Mouse (Mus musculus): ENCODE measurements at regions not wholly inside any gene's neighbourhood (a gene's known extent, or its start where the extent isn't known, plus 50 kb on each side); places are given as distances from the start of the nearest gene placed in this dataset.

DNA sequence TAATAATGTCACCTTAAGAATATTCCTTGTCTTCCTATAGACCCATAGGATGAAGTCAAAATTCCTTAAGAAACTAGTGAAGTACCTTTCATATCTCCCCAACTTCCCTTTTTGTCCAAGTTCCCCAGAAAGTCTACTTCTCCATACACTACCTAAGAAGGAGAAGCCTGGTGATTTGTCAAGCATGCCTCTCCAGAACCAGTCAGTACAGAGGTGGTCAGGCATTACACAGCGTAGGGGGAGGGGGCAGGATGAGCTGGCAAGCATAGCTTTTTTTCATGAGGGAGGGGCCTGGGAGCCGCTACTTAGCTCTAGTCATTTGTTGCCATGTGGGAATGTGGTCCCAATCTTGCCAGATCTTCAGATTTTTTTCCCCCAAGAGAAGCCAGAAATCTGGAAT is 54.0 kb upstream of the Satb2 start:
- no peak for DNase-seq (ENCODE audit: low spot score in 2 of 2)

DNA sequence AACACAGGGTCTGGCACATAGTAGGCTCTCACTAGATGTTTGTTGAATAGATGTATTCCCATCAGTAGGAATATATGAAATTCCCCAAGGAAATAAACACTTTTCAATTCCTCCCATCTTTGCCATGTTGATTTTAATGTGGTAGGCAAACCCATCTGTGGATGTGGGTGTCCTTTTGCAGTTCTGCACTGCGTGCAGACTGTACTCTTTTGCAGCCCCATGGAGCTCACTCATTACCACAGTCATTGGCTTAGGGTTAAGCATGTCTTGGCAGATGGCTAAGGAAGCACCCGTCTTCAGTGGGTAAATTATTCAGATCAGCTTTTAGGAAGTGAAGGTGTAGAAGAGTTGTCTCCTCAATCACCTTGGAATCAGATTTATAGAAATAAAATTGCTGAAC is 54.8 kb upstream of the Satb2 start:
- no peak for DNase-seq (ENCODE audit: low spot score in 2 of 2)

DNA sequence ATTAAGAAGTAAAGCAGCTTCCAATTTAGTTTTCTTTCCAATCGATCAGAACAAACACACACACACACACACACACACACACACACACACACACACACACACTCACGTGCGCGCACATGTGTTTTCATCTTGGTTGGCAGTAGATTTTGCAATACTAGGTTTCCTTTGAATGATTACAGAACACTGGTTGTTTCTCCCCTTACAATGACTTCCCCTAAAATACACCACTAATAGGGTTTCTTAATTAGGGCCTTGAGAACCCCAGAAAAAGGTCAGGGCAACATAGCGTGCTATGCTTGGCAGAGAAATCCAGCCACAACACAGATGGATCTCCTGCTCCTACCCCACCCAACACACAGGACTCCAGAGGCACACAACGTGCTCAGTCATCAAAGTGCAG is 56.0 kb upstream of the Satb2 start:
- no peak for DNase-seq (ENCODE audit: low spot score in 2 of 2)

DNA sequence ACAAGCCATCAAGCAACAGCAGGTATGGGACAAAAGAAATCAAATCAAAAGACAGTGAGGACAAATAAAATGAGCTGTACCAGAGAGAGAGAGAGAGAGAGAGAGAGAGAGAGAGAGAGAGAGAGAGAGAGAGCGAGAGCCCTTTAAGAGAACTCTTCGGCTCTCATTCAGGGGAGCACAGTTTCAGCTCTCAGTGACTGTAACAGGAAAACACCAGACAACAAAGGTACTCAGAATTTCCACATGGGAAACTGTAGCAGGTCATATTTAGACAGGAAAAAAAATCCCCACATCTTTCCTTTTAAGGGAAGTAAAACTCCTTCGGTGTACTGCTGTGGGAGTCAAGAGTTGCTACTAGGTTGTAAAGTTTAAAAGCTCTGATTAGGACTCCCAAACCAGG is 57.9 kb upstream of the Satb2 start:
- DNase-seq (ENCODE audit: low spot score in 2 of 2), result no peak

DNA sequence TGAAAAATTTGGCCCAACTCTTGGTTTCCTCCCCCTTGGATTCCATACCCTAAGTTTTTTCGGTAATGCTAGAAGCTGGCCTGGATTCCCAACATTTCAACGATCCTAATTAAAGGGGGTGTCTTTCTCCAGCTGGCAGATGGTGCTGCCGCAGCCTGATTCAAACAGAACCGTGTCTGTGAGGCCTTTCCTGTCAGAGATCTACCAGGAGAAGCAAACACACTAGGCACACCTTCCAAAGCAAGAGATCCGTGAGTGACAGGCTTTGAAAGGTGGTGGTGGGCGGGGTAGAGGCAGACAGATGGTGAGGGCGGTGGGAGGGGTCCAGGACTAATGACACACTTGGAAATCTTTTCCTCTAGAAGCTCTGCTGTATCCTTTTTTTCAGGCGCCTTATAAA is 61.8 kb upstream of the Satb2 start:
- DNase-seq (ENCODE audit: low spot score in 2 of 2), result peak in 1 of 2 experiments; percentile 10

DNA sequence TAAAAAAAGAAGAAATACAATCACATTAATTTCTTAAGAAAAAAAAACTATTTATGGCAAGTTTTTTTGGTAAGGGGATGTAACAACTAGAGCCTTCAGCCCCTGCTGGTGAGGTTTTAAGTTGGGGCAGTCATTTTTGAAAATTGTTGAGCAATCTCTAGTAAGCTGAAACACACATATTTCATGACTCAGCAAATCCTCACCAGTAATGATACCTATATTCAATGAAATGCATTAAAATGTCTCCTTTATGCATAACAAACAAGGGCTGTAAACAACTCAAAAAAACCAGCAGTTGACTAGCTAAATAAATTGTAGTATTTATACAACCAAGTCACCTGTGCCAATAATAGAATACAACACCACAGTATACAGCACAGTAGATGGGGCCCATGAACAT is 63.1 kb upstream of the Satb2 start:
- DNase-seq (ENCODE audit: low spot score in 2 of 2), result no peak

DNA sequence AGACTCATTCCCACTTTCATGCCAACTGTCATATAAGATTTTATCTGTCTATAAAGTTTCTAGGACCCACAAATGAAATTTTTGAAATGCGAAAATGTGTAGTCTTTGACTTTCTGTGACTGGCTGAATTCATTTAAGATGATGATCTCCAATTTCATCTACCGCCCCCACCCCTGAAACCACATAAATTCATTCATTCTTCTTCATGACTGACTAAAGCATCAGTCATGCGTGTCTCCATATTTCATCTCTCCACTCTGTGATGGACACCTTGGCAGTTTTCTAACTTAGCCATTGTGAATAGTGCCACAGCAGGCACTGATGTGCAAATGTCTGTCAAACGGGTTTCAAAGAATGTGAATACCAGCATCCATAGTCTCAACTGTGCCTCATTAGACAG is 75.4 kb upstream of the Satb2 start:
- no peak for DNase-seq (ENCODE audit: low spot score in 2 of 2)

DNA sequence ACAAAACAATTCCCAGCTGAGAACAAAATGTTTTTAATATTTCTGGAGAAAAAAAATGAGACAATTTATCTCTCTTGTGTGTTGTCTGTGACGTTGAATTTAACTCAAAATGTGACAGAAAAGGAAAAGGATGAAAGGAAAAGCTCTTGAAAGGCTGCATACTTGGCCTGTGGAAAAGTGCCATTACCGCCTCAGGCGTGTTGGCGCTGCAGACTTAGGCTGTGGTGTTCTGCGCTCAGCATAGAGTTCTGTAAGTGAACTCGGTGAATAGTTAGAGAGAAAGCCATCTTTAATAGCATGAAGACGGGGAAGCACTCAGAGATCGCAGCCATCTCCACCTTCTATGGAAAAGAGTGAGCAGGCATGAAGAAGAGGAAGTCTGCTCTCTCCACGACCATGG is 77.5 kb upstream of the Satb2 start:
- no peak for DNase-seq (ENCODE audit: low spot score in 2 of 2)

DNA sequence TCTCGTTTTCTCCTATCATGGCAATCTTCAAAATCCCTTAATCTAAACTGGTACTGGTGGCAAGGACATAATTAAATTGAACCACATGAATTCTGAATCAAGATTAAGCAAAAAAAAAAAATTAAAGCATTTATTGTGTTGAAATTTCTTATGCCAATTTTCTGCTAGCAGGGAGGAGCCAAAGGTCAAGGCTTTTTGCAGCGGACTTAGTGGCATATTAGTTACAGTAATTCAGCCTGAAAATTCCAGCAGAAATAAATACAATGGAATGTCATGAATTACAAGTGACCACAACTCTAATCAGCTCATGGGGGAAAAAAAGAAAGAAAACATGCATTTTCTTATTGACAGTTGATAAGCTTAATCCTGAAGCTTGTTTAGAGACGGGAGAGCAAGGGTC is 80.8 kb upstream of the Satb2 start:
- no peak for DNase-seq (ENCODE audit: low spot score in 2 of 2)

DNA sequence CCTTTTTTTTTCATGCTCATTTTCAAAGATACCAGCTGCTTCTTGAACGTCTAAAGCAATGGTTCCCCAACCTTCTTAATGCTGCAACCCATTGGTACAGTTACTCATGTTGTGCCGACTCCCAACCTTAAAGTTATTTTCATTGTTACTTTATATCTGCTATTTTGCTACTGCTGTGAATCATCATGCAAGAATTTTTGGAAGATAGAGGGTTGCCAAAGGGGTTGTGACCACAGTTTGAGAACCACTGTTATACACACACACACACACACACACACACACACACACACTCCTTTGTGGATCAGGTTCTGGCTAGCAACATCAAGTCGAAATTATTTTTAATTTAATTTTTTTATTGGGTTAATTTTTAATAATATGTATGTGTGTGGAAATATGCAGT is 96.8 kb upstream of the Satb2 start:
- no peak for DNase-seq (ENCODE audit: low spot score in 2 of 2)

DNA sequence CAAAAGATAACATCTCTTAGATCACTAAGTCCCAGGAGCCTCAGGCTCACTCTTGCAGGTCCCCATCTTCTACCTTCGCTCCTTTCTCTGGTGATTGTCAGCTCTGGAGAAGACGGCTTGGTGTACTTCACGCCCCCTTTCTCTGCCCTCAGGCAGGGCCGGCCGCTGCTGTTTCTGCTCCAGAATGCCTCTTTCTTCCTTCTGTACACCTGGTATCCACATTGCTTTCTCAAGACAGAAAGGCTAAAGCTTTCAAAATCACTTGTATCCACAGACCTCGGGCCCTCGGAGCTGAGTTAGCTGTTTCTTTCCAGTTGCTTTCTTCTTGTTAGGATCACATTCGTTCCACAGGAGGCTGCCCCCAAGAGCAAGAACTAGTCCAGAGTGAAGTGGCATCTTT is 98.2 kb upstream of the Satb2 start:
- no peak for DNase-seq (ENCODE audit: low spot score in 2 of 2)

DNA sequence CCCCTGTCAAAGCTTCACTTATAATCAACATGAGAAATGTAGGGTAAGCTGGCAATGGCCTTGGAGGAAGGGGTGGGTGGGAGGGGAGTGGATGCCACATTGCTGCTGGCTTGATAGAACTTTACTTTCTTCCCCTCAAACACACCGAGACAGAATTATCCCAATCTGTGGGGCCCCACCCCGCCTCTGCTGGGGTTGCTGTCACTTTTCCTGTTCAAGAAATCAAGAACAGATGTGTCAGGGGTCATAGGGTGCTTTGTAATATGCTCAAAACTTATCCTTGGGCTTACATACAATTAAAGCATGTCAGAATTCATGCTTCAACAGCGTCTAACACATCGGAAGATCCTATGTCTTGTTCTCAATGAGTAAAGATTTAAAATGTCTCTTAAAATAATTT is 101.9 kb upstream of the Satb2 start:
- DNase-seq (ENCODE audit: low spot score in 2 of 2), result no peak

DNA sequence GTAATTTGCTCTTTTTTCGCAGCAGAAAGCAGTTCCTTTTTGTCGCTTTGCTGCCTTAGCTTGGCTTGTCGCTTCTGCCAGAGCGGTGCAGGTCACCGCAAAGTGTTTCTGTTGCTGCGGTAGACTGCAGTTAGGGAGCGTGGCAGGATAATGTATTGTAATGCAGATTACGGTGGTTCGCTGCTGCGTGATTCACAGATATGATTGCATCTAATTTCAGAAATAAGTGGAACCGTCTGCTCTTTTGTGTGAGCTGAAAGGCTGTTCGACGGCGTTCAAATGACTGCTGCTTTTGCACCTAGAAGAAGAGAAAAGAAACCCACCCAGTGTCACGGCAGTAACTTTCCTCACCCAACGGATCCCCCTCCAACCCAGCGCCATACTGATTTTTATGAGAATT is 104.7 kb upstream of the Satb2 start:
- no peak for DNase-seq (ENCODE audit: low spot score in 2 of 2)

DNA sequence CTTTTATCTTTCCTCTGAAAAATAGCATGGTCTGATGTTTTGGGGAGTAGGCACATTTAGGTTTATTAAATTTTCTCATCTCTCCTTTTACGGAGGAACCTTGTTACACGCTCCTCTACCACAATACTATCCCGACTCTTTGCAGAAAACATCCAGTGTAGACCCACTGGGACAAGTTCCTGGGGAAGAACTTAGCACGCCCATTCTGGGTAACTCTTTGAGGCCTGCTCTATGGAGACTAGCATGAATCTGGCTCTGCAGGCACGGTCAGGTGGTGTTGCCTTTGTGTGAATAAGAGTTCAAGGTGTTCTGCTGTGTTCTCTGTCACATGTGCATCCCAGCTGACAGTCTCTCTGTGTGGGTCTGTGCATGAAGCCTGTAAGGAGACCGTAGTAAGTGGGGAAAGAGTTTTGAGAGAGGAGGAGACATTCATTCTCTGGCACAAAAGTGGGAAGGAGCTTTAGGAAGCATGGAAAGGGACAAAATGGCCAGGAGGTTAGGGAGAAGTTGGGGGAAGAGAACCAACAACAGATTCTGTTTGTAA is 105.2 kb upstream of the Satb2 start:
- DNase-seq (ENCODE audit: low spot score in 2 of 2), result no peak

DNA sequence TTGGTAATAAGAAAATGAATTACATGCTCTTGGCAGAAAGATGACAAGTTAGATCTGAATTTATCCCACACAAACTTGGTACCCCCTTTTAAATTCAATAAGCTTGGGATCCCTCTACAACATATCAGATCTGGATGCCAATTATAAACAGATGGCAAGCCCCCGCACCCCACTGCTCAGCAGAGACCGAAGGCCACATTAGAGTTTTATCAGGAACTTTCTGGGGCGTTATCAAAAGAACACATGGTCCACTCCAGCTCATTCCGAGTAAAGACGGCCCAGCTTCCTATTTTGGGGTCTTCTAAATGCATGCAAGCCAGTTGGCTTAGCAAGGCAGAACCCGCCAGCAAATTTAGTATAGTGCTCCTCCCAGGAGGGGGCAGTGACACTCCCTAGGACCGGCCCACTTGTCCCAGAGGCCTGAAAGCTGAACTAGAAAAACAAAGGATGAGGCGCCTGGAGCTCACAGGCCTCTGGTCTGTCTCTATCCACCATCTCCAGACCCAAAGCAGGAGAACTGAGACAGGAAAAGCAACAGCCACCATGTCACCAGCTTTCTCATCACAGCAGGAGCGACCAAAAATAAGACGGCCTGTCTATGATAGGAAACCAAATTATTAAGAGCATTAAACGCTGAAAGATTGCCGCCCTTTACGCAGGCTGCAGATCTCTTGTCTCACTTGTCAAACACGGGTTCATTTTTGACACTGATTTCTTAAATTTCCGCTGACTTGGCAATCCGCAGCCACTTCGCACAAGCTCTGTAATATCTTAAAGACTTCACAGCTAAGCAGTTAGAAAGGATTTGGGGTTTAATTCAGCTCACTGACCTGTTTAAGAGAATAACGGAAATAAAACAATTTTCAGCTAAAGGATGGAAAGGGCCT is 117.2 kb upstream of the Satb2 start:
- DNase-seq (ENCODE audit: low spot score in 2 of 2), result peak in 1 of 2 experiments; percentile 11

DNA sequence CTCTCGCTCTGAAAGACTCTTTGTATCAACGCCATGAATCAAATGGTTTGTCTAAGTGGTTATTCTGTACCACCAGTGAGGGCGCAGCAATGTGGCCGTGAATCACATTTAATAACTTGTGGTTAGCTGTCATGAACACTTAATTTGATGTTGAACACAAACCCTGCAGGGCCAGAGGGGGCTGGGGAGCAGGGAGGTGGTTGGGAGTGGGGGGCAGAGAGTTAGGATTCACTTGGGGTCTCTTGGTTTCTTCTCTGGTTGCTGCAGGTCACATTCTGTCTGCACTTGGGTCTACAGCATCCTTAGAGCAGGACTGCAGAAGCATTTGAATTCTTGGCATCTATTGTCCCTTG is 117.8 kb upstream of the Satb2 start:
- no peak for DNase-seq (ENCODE audit: low spot score in 2 of 2)

DNA sequence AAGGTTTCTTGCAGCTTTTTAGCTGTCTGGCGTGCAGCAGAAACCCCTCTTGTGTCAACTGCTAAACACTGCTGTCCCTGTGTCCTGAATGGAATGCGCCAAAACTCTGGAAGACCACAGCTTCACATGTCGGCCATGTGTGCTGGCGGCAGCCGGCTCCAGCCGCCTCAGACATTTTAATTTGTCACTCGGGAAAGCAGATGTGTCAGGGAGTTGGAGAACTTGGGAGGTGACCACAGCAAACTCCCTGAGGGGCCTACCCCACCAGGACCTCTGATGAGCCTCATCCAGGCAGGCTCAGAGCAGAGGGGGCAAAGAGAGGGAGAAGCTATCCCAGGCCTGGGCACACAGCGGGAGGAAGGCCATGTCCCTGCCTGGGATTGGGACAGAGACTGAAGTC is 118.3 kb upstream of the Satb2 start:
- no peak for DNase-seq (ENCODE audit: low spot score in 2 of 2)

DNA sequence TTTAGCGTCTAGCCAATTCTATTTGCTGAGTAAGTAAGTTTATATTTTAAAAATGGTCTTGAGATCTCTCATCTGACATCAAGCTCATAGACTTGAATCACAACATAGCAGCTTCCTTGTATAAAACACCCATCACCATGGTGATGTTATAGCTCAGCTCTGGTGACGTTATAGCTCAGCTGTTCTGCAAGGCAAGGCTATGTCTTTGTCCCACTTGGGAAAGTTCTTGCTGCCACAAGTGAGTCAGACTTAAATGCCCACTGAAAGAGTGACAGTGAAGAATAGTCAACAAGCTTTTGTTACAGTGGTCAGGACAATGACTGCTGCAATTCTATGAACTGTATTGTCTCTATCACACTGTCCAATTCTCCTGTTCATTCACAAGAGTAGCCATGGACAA is 122.2 kb upstream of the Satb2 start:
- no peak for DNase-seq (ENCODE audit: low spot score in 2 of 2)

DNA sequence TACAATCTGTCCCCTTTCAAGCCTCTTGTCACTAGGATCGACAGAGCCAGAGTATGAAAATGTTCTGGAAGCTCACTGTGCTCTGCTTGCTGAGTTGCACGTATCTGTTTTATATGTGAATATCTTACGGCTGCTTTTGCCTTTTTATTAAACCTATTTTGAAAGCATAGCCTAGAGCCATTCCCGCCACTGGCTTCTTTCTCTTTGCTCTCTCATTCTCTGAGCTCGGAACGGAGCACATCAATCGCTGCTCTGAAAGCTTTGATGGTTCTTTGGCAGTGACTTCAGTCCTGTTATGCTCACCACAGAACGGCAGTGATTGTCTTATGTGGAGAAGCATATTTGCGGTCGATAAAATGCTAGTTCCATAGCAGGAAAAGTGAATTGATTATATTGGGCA is 128.9 kb upstream of the Satb2 start:
- no peak for DNase-seq (ENCODE audit: low spot score in 2 of 2)

DNA sequence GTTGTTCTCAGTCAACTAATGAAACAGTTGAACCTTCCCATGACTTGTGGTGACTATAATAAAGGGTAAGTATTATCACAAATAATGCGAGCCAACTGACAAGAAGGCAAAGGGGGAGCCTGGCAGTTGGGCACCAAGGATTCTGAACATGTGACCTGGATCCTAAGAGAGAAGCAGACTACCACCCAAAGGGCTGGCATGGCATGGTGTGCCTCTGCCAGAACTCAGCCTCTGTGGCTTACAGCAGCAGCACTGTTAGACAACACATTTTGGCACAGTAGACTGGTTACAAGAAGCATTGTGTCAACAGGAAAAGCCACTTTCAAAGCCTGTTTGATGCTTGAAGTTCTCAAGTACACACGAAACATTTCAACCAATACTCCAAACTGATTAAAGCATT is 142.2 kb upstream of the Satb2 start:
- DNase-seq (ENCODE audit: low spot score in 2 of 2), result no peak

DNA sequence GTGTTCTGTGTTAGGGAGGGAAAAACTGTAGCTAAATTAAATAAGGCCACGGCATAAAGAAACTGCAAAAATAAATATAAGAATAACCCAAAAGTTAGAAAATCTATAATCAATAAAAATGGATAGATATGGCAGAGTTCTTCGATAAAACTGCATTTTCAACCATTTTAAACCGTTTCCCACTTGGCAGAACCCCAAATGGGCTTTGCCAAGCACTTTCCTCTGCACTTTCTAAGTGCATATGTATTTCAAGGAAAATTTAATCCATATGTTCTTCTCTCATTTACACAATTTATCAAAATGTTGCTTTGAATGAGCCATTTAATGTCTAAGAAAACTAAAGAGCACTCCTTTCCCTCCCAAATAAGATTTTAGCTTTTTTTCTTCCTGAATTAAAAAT is 165.7 kb upstream of the Satb2 start:
- no peak for DNase-seq (ENCODE audit: low spot score in 2 of 2)

DNA sequence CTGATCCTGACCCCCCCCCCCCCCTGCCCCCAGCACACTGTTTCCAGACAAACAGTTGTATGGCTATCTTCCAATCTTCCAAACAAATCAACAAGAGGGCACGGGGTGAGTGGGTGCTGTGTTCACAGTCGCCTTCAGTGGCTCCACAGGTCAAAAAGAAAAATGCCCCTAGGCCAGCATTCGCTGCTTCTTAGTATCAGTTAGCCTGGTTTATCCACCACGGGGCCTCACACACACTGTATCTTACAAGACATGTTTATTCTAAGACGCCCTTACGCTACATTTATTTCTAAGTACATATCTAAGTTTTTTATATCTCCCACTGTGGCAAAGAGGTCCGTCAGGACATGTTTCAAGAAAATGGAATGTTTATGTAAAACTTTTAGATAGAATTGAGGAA is 177.4 kb upstream of the Satb2 start:
- no peak for DNase-seq (ENCODE audit: low spot score in 2 of 2)

DNA sequence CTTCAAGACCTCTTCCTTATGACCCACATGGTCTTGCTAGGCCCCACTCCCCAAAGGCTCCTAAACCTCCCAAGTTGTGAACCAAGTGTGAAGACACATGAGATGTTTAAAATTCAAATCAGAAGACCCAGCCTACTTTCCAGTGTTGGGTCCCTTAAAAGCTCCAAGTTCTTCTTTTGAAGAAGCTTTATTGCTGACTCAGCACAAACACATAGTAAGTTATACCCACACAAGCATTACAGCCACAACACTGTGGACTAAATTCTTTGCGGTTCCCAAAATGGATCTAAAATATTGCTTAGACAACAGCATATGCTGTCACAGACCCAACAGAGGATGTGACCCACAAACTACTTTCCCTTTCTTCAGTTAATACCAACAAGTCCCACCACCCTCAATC is 186.0 kb upstream of the Satb2 start:
- no peak for DNase-seq (ENCODE audit: low spot score in 2 of 2)
